Mouse (Mus musculus) kidney, postnatal 10 days (tissue): ENCODE results near the gene Snx10.

Experiments used
- DNase-seq: peaks from one replicate; pipeline ENCODE4 v3.0.0; 2021; ENCODE audit warnings: mixed read lengths

Gene Snx10

DNA sequence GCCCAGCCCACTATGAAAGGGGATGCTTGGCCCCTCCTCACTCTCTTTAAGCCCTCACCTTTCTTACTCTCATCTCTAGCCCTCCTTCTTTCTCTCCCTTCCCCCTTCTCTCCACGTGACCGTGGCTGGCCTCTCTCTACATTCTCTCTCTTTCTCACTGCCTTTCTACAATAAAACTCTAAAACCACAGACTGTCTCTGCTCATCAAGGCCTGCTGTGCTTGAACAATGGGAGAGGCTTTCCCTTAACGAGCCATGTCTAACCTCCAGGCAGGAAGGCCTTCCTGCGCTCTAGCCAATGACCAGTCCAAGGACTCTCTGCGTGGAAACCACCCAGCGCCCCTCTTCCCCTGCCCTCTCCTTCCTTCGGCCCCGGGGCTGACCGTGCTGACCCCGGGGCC, 11.9 kb downstream of the Snx10 start:
- no peak for DNase-seq

- DNase-seq, result no peak
Observed at GRCm38 (mm10) chr6:51540525-51540924, 16.8 kb downstream of the Snx10 start.

DNA sequence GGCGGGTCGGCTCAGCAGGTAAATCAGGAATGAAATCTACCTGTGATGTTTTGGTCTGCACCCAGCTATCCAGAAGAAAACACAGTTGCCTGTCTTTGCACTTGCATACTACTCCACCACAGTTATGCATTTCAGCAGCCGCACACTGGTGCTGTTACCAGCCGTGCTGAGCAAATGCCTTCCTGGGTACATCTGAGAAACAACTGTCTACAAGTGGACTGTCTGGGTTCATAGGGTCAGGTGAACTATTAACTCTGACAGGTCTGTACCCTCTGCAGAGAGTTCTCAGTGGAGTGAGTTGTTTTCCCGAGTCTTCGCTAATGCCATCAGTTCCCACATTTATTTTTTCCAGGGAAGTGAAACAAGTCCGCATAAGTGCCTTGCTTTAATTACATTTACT, 17.7 kb downstream of the Snx10 start:
- peak; percentile 30 for DNase-seq

DNA sequence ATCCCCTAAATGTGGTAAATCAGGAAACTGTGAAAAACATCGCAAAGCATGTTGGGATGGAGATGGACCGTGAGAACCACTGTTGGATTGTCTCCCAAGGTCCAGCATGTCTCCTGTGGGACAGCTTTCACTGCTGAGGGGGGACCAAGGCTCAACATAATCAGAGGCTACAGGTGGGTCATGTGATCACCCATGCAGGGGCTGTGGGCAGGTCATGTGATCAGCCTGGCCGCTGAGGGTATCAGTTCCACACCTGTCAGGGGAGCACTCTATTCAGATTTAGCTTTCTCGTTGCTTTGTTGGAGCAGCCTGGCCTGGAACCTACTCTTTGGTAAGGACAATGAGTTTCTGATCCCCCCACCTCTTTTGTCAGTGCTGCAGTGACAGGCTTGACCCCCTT, 18.4 kb downstream of the Snx10 start:
- DNase-seq, result no peak

GRCm38 (mm10) chr6:51543639-51544117, 20.0 kb downstream of the Snx10 start:
- DNase-seq, result no peak

DNA sequence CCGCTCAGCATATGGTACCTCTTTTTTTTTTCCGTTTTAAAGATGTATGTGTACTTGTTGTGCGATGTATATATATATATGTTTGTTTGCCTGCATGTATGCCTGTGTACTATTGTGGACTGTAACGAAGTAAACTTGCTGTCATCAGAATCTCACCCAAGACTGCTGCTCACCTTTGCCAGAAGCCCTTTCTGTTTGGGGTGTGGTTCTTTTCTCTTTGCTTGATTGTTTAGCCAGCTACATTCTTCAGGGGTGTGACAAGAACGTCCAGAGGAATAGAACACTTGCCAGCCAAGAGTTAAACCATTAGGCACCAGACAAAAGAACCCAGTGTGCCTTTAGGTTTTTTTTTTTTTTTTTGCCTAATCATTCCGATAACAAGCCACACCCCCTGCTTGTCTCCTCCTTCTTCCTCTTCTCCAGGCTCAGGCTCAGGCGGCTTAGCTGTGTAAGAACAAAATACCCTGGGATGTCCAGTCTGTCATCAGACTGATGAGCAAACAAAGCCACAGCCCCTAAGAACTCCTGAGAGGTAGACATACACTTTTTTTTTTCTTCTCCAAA, 20.5 kb downstream of the Snx10 start:
- peak; percentile 37 for DNase-seq

DNA sequence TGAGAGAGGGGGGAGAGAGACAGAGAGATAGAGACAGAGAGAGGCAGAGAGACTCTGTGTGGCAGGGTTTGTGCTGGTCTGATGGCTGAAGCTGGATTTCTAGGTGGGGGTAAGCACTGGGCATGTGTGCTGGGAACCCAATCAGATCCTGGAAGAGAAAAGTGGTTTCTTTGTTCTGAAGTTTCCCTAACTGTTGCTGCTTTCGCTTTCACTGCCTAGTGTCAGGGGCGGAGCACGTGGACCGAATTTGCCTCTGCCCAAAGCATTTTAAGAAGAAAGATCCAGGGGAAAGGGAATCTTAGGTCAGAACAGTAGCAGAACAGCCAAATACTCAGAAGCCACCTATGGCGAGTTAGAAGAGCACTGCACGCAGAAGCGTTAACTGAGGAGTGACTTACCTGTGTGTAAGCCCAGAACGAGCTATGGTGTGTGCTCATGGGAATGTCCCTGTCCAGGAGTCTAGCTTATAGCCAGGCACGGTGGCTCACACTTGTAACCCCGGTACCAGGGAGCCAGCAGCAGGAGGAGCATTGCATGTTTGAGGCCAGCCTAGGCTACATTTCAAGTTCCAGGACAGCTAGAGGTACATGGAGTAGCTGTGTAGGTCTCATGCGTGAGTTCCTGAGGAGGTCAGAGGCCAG, 21.6 kb downstream of the Snx10 start:
- peak; percentile 22 for DNase-seq

GRCm38 (mm10) chr6:51546085-51546484, 22.4 kb downstream of the Snx10 start:
- DNase-seq, result no peak

DNA sequence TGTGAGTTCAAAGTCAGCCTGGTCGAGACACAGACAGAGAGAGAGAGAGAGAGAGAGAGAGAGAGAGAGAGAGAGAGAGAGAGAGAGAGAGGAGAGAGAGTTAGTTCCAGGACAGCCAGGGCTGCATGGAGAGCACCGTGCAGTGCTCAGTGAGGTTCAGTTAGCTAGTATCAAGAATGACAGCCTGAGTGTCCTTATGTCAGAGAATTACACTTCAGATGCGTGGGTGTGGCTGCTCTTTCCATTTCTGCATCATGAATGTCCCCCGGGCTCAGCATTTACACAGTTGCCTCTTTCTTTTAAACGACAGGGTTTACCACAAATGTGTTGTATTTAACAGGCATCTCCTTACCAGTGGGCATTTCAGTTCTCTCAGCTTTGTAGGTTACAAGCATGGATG, 25.1 kb downstream of the Snx10 start:
- DNase-seq, result no peak

- DNase-seq, result no peak
Observed at GRCm38 (mm10) chr6:51551267-51551802, 27.6 kb downstream of the Snx10 start.

DNA sequence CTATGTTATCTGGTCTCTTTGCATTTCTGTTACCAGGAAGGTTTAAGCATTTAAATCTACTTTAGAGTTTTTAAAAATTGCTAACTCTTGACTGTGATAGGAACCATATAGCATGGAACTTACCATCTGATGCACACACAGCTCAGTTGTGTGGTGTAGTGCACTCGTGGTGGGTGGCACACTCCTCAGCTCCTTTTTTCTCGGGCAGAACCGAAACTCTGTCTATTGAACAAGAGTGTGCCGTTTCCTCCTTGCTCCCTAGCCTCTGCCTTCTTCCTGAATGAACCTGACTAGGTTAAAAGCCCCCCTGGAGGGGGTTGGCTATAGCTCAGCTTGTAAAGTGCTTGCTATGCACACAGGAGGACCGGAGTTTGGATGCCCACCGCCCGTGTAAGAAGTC, 32.9 kb downstream of the Snx10 start:
- no peak for DNase-seq

DNA sequence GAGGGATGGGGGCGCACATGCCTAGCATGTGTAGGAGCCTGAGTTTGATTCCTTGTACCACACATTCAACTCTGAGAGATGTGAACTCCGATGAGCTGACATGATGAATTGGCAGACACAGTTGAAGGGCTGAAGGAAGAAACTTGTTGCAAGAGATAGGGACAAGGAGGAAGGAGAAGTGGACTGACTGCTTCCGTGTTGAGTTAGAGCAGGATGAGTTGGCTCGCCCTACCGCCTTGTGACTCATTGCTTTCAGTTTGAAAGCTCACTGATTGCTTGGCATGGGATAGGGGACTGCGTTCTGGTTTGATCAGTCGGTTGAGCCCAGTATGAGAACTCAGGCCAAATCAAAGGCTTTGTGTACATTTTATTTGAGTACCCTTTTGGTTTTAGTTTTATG, 34.6 kb downstream of the Snx10 start:
- no peak for DNase-seq

- no peak for DNase-seq
Observed at GRCm38 (mm10) chr6:51566771-51567680, 43.3 kb downstream of the Snx10 start.

DNA sequence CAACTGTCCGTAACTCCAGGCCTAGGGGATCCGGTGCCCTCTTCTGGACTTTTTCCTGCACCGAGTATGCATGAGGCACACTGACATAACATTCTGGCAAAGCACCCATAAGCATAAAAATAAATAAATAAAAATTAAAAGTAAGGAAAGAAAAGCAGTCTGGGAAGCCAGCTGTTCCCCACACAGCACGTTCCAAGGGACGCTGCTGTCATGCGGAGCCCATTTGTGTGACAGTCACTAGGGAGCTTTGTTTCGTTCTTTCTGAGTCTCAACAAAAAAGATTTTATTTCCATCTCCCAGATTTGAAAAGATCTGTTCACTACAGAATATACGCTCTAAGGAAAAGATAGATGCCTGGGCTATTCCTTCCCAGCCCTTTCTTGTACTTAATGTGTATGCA, 45.4 kb downstream of the Snx10 start:
- no peak for DNase-seq

- no peak for DNase-seq
Observed at GRCm38 (mm10) chr6:51573136-51573535, 49.4 kb downstream of the Snx10 start.

DNA sequence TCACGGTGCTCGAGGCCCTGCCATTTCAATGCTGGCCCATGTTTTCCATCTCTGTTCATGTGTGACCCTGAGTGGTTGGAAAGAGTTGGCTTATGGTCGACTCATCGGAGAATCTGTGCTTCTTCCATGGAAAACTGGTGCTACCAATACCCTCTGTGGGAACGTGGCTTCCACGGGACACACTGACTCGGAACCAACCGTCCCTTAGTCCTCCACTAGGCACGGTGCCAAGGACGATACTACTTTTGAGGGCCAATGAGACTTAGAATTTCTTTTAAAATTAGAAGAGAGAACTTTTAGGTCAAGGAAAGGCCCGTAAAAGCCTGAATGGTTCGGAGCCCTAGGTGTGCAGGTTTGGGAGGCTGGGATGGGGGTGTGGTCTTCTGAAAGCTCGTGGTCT, 50.4 kb downstream of the Snx10 start:
- no peak for DNase-seq

GRCm38 (mm10) chr6:51578415-51578814, 54.7 kb downstream of the Snx10 start:
- DNase-seq, result no peak

GRCm38 (mm10) chr6:51580040-51580680, 56.5 kb downstream of the Snx10 start:
- peak; percentile 92 for DNase-seq

- DNase-seq, result no peak
Observed at GRCm38 (mm10) chr6:51581418-51581817, 57.7 kb downstream of the Snx10 start.

DNA sequence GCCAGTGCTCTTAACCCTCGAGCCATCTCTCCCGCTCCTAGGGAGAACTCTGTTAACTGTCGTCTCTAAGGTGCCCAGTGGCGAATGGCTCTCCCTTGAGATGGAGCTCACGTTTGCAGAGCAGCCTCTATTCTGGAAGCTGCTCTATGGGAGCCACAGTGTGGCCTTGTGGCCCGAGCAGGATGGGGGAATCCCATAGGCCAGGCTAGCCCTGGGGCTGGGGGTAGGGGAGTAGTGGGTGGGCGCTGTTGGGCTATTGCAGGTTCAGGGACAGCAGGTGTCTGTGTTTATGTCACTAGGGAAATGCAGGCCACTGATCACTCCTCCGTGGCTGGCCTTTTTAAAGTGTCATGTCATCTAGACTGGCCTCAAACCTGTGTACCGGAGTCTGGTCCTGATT, 58.4 kb downstream of the Snx10 start:
- DNase-seq, result no peak

DNA sequence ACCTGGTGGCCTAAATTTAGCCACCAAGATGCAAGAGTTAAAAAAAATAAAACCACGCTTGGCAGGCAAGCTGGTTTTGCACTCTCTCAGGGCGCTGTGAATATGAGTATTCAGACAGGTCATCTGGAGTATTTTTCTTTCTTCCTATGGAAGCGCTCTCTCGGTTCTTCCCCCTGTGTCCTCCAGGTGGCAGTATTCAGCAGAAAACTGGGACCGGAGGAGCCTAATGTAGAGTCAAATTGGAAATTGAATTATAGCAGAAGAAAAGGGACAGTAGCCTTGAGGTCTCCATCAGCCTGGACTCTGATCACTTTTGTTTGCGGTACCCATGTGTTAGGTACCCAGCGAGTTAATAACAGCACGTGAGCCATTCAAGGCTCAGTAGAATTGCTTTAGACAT, 62.3 kb downstream of the Snx10 start:
- DNase-seq, result peak; percentile 79

GRCm38 (mm10) chr6:51587266-51587665, 63.6 kb downstream of the Snx10 start:
- DNase-seq, result no peak

DNA sequence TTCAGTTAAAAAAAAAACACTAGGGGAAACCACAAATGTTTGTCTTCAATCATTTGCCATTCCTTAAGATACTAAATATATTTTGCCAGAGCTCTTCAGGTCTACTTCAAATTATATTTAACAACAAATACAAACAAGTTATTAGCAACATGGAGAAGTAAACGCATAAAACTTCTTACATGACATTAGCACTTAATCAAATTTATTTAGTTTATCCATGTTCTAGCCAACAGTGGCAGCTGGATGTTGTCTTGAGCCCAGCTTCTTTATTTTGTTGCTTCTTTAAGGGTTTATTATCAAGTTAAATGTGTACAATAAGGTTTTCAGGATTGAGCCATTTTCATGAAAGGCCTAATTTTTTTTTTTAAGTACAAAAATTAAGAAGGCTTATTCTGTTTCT, 67.6 kb downstream of the Snx10 start:
- no peak for DNase-seq
